Mouse (Mus musculus) right cerebral cortex, adult 18-20 months (tissue): ENCODE measurements around the gene Thsd7b.
A peak's percentile ranks its signal among the peaks of the same experiment; 100 is the strongest.

Source experiments
- DNase-seq: peaks from one replicate; pipeline ENCODE4 v3.0.0; 2022; ENCODE audit warnings: mixed read lengths

Gene Thsd7b

GRCm38 (mm10) chr1:129526967-129527366 lies 253.9 kb downstream of the Thsd7b start:
- no peak for DNase-seq

DNA sequence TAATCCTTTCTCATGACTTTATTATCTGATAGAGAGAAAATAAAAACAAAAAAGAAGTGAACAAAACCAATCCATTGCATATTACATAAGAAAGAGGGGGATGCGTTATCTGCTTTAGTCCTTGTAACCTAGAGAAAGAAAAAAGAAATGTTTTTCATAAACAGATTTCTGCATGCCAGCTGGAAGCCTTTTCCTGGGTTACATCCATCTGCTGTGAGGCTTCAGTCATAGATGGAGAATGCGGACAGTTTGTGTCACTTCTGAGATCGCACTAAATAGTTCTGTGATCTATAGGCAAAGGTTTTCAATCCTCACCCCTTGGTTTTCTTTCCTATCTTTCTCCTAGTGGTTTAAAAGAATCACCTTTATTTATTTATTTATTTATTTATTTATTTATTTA lies 259.1 kb downstream of the Thsd7b start:
- DNase-seq: no peak

GRCm38 (mm10) chr1:129538508-129538907 lies 265.4 kb downstream of the Thsd7b start:
- DNase-seq: no peak

GRCm38 (mm10) chr1:129538970-129539369 lies 265.9 kb downstream of the Thsd7b start:
- no peak for DNase-seq

GRCm38 (mm10) chr1:129540751-129541150 lies 267.6 kb downstream of the Thsd7b start:
- no peak for DNase-seq

GRCm38 (mm10) chr1:129542563-129543146 lies 269.6 kb downstream of the Thsd7b start:
- DNase-seq: no peak

DNA sequence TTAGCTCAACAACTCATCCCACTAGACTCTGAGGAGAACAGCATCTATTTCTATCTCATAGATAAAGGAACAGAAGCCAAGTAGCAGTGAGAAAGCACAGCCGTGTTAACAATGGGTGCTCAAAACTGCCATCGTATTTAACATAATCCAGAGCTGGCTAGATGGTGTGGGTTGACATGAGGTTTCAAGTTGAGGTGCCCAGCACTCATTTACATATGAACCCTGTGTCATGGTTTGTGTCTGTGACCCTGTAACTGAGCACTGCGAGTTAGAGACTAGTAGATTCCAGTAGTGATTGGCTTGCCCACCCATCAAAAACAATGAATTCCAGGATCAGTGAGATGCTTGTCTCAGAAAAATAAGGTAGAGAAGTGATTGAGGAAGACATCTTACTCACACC lies 270.1 kb downstream of the Thsd7b start:
- DNase-seq: no peak

- DNase-seq: no peak
These were observed 285.0 kb downstream of the Thsd7b start for GRCm38 (mm10) chr1:129558054-129558453.

DNA sequence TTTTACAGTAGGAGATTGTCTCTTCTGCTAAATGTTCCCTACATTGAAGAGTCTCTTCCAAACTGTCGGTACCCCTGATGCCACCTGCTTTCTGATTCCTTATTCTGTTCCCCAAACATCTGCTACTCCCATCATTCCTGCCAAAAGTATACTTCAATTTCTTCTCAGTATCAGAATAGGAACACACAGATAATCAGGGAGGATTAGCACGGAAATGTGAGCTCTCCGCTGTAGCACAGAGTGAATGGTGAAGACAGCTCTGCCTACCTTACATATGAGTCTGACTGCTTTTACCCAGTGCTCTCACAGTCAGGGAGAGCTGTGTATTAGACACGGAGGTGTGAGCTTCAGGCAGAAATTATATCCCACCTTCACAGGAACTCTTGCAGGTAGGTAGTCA lies 286.0 kb downstream of the Thsd7b start:
- no peak for DNase-seq

- no peak for DNase-seq
These were observed 286.7 kb downstream of the Thsd7b start for GRCm38 (mm10) chr1:129559812-129560211.

- DNase-seq: no peak
These were observed 289.6 kb downstream of the Thsd7b start for GRCm38 (mm10) chr1:129562707-129563106.

DNA sequence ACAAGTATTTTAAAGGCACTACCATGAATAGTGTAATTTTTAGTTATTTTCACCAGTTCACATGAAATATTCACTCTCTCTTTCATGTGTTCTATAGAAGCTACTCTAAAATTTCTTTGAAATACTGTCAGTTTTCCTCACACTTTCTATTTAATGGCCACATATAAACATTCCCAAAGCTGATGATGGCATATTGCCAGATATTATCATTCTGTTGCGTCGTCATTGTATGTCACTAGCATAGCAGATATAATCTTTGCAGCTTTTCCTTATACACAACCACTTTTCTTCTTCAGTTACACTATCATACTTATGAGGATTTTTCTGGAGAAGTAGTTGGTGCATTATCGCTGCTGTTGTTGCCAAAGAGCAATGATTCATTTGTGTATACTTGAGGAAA lies 297.4 kb downstream of the Thsd7b start:
- DNase-seq: no peak

DNA sequence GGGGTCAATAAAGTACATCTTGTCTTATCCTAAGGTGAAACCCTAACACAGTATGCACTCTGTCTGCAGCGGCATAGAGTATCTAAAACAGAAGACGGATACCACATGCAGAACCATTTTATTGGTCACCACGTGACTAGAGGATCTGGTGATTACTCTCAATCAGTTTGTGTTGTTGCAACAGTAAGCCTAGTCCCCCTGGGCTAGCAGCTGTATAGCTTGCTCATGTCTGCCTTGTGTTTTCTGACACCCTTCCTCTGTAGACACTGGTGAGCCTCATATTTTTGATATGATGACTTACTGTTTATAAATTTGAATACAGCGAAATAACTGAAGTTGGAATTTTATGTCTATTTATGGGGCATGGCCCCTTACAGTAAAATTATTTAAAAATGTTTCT lies 306.9 kb downstream of the Thsd7b start:
- DNase-seq: no peak

- no peak for DNase-seq
These were observed 313.5 kb downstream of the Thsd7b start for GRCm38 (mm10) chr1:129586635-129587034.

DNA sequence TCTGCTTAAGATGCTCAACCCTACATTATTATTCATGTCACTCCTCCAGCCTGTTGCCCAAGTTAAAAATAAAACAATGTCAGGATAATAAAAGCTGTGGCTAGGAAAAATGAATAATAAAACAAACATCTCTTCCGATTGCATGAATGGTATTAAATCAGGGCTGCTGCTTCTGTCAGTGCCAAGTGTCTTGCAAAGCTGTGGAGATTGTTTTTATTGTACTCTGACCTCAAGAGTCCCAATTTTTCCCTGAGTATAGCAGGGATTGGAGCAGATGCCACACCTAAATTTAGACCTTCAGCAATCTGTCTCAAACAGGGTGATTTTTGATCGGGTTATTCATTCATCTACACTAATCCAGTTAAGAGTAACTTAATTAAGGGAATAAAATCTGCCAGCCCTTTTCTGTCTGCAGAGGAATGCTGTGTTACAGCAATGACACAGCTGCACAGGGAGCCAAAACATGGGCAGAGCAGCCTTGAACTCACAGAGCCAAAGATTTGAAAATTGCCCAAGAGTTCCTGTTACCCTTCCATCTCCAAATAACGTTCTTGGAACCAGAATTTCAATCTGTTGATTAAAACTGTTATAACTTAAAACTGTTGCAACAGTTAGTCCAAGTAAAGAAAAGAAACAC lies 316.4 kb downstream of the Thsd7b start:
- DNase-seq: no peak

DNA sequence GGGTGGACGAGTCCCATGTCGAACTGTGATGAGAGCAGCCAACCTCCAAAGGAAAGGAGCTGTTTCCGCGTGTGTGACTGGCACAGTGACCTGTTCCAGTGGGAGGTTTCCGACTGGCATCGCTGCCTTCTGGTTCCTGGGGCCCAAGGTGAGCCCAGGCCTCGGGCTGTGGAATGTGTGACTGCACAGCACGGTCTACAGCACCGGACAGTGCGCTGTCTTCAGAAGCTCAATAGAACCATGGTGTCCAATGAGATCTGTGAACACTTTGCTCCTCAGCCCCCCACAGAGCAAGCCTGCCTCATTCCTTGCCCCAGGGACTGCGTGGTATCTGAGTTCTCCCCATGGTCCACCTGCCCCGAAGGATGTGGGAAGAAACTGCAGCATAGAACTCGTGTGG lies 322.3 kb downstream of the Thsd7b start:
- DNase-seq: no peak

- DNase-seq: no peak
These were observed 327.8 kb downstream of the Thsd7b start for GRCm38 (mm10) chr1:129600933-129601332.

GRCm38 (mm10) chr1:129602284-129602683 lies 329.2 kb downstream of the Thsd7b start:
- DNase-seq: peak; percentile 31

- no peak for DNase-seq
These were observed 335.3 kb downstream of the Thsd7b start for GRCm38 (mm10) chr1:129608395-129608794.

GRCm38 (mm10) chr1:129616080-129616479 lies 343.0 kb downstream of the Thsd7b start:
- DNase-seq: no peak

GRCm38 (mm10) chr1:129619440-129620301 lies 346.6 kb downstream of the Thsd7b start:
- no peak for DNase-seq

- no peak for DNase-seq
These were observed 351.4 kb downstream of the Thsd7b start for GRCm38 (mm10) chr1:129624519-129624918.

DNA sequence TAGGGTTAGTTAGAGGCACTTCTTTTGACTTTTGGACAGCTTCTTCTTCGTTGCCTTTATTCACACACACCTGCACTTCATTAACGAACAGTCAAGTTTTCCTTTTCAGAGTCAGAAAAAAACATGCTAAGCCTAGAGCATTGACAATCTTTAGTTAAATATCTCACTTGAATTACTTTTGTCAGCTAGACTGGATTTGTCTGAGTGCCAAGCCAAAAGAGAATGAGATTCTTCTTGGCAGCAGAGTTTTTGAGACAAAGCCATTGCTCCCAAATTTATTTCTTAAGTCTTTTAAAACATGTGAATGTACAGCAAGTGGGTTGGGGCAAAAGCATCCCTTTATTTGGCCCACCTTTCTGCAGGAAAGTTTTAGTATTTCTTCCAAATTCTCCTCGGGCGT lies 362.0 kb downstream of the Thsd7b start:
- peak; percentile 1 for DNase-seq

GRCm38 (mm10) chr1:129644252-129644861 lies 371.3 kb downstream of the Thsd7b start:
- DNase-seq: no peak
